Mouse (Mus musculus): ENCODE results near the gene Iqgap1.

DNA sequence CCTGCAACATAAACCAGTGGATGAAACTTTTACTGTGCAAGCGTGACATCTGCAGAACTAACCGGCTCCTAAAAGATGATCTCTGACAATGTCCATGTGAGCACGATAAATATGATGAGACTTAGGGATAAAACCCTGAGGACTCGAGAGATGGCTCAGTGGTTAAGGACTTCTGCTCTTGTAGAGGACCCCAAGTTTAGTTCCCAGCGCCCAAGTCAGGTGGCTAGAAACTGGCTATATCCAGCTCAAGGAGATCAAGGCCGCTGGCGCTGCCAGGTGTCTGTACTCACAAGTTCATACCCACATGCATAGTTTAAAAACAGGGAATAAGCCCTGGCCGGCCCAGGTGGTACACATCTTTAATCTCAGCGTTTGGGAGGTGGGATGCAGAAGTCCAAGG, 133.3 kb downstream of the Iqgap1 start:
- TF ChIP-seq CTCF (IDR thresholded peaks at IDR 0.05; ENCODE audit: low read depth) (no peak), EP300 (IDR thresholded peaks at IDR 0.05; ENCODE audit: low read depth) (no peak)

All from heart, postnatal 0 days (tissue).